Mouse (Mus musculus) left cerebral cortex, adult 11 months (tissue): ENCODE data around the gene Znrd1.

Experiments used
- DNase-seq: peaks from one replicate; pipeline ENCODE4 v3.0.0; 2022; ENCODE audit warnings: low spot score

Znrd1 gene

GRCm38 (mm10) chr17:36927496-36928120 lies 30.8 kb downstream of the Znrd1 start:
- DNase-seq = no peak

GRCm38 (mm10) chr17:36923491-36923890 lies 34.9 kb downstream of the Znrd1 start:
- DNase-seq = no peak

GRCm38 (mm10) chr17:36922715-36923114 lies 35.6 kb downstream of the Znrd1 start:
- no peak for DNase-seq

GRCm38 (mm10) chr17:36920239-36920638 lies 38.1 kb downstream of the Znrd1 start:
- no peak for DNase-seq

GRCm38 (mm10) chr17:36915076-36915475 lies 43.3 kb downstream of the Znrd1 start:
- DNase-seq = no peak

- peak; percentile 56 for DNase-seq
Measured at GRCm38 (mm10) chr17:36914108-36914507, 44.3 kb downstream of the Znrd1 start.

GRCm38 (mm10) chr17:36912031-36912430 lies 46.3 kb downstream of the Znrd1 start:
- DNase-seq = no peak

GRCm38 (mm10) chr17:36909802-36910201 lies 48.6 kb downstream of the Znrd1 start:
- DNase-seq = no peak

GRCm38 (mm10) chr17:36908235-36908634 lies 50.1 kb downstream of the Znrd1 start:
- DNase-seq = no peak
